Mouse (Mus musculus) forebrain, embryonic 12.5 days (tissue): ENCODE measurements at regions not wholly inside any gene's neighbourhood (a gene's known extent, or its start where the extent isn't known, plus 50 kb on each side); places are given as distances from the start of the nearest gene placed in this dataset.

Source experiments
- ATAC-seq: fragments of 200-750 bp; cut with Nextera tagmentation; 2 replicates; pipeline ENCODE4 v1.8.0; 2017; ENCODE audit warnings: moderate TSS enrichment; ENCODE audit not compliant: low FRiP score
- H3K27ac ChIP-seq: fragments of 300-500 bp; sonication (generic); 2 replicates; pipeline ENCODE4 v1.5.1; 2016; ENCODE audit warnings: mild to moderate bottlenecking
- H3K27me3 ChIP-seq: fragments of 300-500 bp; sonication (generic); 2 replicates; pipeline ENCODE4 v1.6.1; 2016; ENCODE audit warnings: mild to moderate bottlenecking
- H3K36me3 ChIP-seq: fragments of 300-500 bp; sonication (generic); replicated peaks from 2 replicates; pipeline ENCODE4 v1.6.1; 2016; ENCODE audit warnings: mild to moderate bottlenecking
- H3K4me1 ChIP-seq: fragments of 300-500 bp; sonication (generic); 2 replicates; pipeline ENCODE4 v1.6.1; 2016
- H3K4me2 ChIP-seq: fragments of 300-500 bp; sonication (generic); 2 replicates; pipeline ENCODE4 v1.6.1; 2016; ENCODE audit warnings: mild to moderate bottlenecking, moderate library complexity
- H3K4me3 ChIP-seq: fragments of 300-500 bp; sonication (generic); replicated peaks from 2 replicates; pipeline ENCODE4 v1.5.1; 2016; ENCODE audit warnings: mild to moderate bottlenecking
- H3K9ac ChIP-seq: fragments of 300-500 bp; sonication (generic); 2 replicates; pipeline ENCODE4 v1.6.1; 2016; ENCODE audit warnings: mild to moderate bottlenecking
- H3K9me3 ChIP-seq: fragments of 300-500 bp; sonication (generic); 2 replicates; pipeline ENCODE4 v1.6.1; 2016
- WGBS: fragments of 180-500 bp; shearing (Covaris S2); methylation state at CpG from one replicate; pipeline ENCODE4 v1.1.7; 2016; 5-methylcytosine and 5-hydroxymethylcytosine counted together

DNA sequence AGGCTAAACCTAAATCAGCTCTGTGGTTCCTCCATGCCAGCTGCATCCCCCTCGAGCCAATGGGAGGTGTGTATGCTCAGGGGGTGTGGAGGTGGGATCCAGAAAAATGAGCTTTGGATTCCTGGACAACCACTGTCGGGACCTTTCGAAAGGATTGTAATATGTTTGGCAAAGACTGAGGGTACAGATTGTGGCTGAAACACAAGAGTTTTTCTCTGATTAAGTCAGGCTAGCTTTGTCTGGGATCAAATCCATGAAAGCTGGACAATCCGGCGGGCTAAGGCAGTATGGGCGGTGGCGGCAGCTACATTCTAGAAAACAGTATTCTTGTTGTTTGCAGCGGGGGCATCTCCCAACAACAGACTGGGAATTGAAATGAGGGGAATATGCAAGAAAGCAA is 93.2 kb downstream of the 2410131K14Rik start:
- Histone ChIP-seq H3K9me3 (0 out of 2 replicates have a peak, but pooled peaks cover 3% of the 10 kb centered on the region), H3K27ac (no peak overlapping the region), H3K4me1 (0 out of 2 replicates have a peak, but pooled peaks cover under 1% of the 10 kb centered on the region), H3K4me2 (no peak overlapping the region), H3K4me3 (no peak overlapping the region), H3K9ac (no peak overlapping the region), H3K36me3 (no peaks in the 10 kb centered on the region), H3K27me3 (peaks cover 5% of the 10 kb centered on the region; the same call in 1 of the 2 replicates)
- 91% methylated on average over 8 of the region's 8 CpGs for whole genome bisulfite sequencing
- ATAC-seq, result no peak

DNA sequence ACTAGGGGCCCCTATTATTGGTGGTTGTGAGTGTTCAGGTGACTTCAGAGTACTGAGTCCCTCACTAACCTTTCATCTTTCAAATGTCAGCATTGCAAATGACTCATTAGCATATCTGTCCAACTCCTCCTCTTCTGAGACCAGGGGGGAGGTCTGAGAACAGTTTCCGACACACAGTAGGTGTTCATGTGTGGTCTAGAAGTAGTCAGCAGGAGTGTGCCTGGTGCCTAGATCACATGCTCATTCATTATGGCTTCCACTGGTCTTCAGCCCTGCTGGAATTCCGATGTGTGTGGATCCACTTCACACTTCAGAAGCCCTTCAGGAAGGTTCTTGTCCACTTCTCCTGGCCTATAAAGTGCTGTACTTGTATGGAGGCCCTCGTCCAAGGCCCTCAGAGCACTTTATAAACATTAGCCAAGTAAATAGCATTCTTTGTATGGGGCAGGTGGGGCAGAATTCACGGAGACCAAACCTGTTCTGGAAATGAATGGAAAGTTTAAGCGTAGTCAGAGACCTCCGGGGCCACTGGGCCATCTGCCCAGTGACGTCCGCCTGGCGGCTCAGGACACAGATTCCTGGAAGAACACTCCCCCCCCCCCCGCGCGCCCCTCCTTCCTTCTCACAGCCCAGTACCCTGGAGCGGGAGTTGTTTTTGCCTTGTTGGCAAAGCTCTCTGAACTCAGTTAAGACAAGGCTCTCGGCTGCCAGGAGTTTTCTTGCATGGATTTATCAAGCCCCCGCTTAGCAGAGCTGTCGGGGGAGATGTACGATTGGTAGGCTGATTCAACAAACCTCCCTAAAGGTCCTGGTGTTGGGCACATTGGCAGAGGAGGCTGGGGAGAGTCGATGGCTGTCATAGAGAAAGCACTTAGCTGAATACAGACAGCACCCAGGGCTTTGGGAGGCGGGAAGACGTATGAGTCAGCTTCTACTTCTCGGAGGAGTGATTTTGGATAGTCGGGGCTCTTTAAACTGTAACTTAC is 94.9 kb downstream of the 2410131K14Rik start:
- no peak for ATAC-seq
- WGBS, result 69% methylated on average over 22 of the region's 22 CpGs
- no peak overlapping the region for H3K9ac ChIP-seq
- H3K36me3 ChIP-seq, result no peaks in the 10 kb centered on the region
- H3K27me3 ChIP-seq, result no peaks in the 10 kb centered on the region; the same call in 1 of the 2 replicates
- H3K9me3 ChIP-seq, result 0 out of 2 replicates have a peak, but pooled peaks cover 3% of the 10 kb centered on the region
- no peak overlapping the region for H3K4me2 ChIP-seq
- peaks cover 14% of the 10 kb centered on the region for H3K4me1 ChIP-seq
- no peak overlapping the region for H3K27ac ChIP-seq
- no peak overlapping the region for H3K4me3 ChIP-seq

GRCm38 (mm10) chr5:118343444-118344320 is 98.7 kb downstream of the 2410131K14Rik start:
- no peaks in the 10 kb centered on the region for H3K36me3 ChIP-seq
- H3K4me1 ChIP-seq, result peaks cover 14% of the 10 kb centered on the region

DNA sequence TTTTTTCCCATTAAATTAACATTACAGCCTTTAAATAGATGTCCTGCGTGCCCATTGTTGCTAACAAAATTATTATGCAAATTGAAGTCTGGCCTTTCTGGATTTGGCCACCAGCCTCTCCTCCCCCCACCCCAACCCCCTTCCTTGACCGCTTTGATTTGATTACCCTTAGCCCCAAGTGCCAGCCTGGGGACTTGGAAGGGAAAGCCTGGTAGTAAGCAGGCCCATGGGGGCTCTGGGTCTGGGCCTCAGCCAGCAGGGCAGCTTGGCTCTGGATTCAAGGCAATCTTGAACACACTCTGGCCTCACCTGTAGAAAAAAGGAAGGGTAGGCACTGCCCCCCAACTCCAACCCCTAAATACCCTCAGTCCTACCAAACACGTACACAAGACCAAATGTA is 100.2 kb downstream of the 2410131K14Rik start:
- no peak for ATAC-seq
- Histone ChIP-seq H3K9ac (no peak overlapping the region), H3K4me2 (no peak overlapping the region), H3K4me1 (peaks cover 14% of the 10 kb centered on the region), H3K27ac (no peak overlapping the region), H3K9me3 (0 out of 2 replicates have a peak, but pooled peaks cover 3% of the 10 kb centered on the region), H3K36me3 (no peaks in the 10 kb centered on the region), H3K27me3 (no peaks in the 10 kb centered on the region; the same call in 1 of the 2 replicates), H3K4me3 (no peak overlapping the region)
- WGBS, result 69% methylated on average over 3 of the region's 3 CpGs

More at GRCm38 (mm10) chr5:118343444-118344320, 98.7 kb downstream of the 2410131K14Rik start:
- no peak overlapping the region for H3K4me3 ChIP-seq
- no peak overlapping the region for H3K9ac ChIP-seq
- H3K4me2 ChIP-seq, result 0 out of 2 replicates have a peak overlapping the region, but pooled peaks have one; percentile 19
- H3K27me3 ChIP-seq, result no peaks in the 10 kb centered on the region; the same call in 1 of the 2 replicates
- no peak overlapping the region for H3K27ac ChIP-seq
- H3K9me3 ChIP-seq, result 0 out of 2 replicates have a peak, but pooled peaks cover 3% of the 10 kb centered on the region
- no peak for ATAC-seq
- 16% methylated on average over 19 of the region's 19 CpGs for WGBS

DNA sequence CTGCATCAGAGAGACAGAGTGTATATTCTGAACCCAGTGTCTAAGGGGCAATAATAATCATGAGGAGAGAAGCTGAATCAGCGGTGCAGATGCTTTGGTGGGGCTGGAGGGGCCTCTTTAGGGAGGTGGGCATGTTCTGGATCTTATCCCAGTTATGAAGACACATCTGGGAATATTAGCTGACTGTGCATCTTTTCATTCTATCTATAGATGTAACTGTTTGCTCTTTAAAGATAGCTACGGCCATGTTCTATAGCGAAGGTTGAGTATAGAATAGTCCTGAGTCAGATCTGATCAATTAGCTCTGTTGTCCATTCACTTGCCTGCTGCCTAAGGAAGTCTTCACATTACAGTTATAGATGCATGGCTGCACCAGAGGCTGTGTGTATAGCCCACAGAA is 104.0 kb downstream of the 2410131K14Rik start:
- Histone ChIP-seq H3K4me1 (peaks cover 12% of the 10 kb centered on the region), H3K4me3 (no peak overlapping the region), H3K27me3 (no peaks in the 10 kb centered on the region), H3K27ac (no peak overlapping the region), H3K9ac (no peak overlapping the region), H3K36me3 (no peaks in the 10 kb centered on the region), H3K9me3 (0 out of 2 replicates have a peak, but pooled peaks cover 3% of the 10 kb centered on the region), H3K4me2 (no peak overlapping the region)
- WGBS, result 89% methylated on average over 3 of the region's 3 CpGs
- ATAC-seq, result no peak

DNA sequence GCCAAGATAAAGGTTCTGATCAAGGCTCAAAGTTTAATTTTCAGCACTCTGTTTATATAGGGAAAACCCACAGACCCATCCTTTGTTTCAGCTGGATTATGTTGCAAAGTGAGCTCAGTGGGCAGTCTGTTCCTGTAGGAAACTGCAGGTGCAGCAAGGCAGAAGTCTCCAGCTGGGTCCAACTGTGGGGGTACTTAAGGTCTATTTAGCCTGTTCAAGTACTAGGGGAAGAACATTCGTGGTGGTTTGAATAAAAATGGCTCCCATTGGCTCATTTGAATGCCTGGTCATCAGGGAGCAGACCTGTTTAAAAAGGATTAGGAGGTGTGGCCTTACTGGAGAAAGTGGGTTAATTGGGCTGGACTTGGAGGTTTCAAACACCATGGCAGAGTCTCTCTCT is 106.3 kb downstream of the 2410131K14Rik start:
- Histone ChIP-seq H3K4me1 (peaks cover 26% of the 10 kb centered on the region), H3K27me3 (no peaks in the 10 kb centered on the region), H3K4me2 (no peak overlapping the region), H3K9ac (no peak overlapping the region), H3K4me3 (no peak overlapping the region), H3K27ac (no peak overlapping the region), H3K36me3 (no peaks in the 10 kb centered on the region), H3K9me3 (0 out of 2 replicates have a peak, but pooled peaks cover 3% of the 10 kb centered on the region)
- no peak for ATAC-seq
- WGBS, result 21% methylated on average over 1 of the region's 1 CpGs

DNA sequence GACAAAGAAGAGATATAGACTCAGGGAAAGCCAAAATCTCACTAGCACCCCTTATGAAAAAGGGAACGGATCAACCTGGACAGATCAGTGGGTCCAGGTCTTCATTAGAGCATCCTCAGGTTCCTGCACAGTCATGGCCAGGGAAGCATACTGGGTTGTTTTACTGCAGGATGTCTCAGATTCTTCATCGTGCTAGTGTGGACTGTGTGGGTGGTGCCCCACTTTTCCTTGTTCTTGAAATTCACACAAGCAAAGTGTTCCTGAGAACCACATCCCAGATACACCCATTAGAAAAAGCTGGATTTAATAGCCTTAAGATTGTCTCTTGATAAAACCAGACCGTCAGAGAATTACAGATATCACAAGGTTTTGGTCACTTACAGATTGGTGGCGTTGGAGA is 107.1 kb downstream of the 2410131K14Rik start:
- H3K4me1 ChIP-seq, result peaks cover 26% of the 10 kb centered on the region
- ATAC-seq, result no peak
- 0 out of 2 replicates have a peak, but pooled peaks cover 3% of the 10 kb centered on the region for H3K9me3 ChIP-seq
- no peaks in the 10 kb centered on the region for H3K36me3 ChIP-seq
- no peaks in the 10 kb centered on the region for H3K27me3 ChIP-seq
- H3K4me3 ChIP-seq, result no peak overlapping the region
- no peak overlapping the region for H3K27ac ChIP-seq
- WGBS, result 95% methylated on average over 4 of the region's 4 CpGs
- H3K4me2 ChIP-seq, result no peak overlapping the region
- no peak overlapping the region for H3K9ac ChIP-seq

GRCm38 (mm10) chr5:118353061-118353460 is 108.0 kb downstream of the 2410131K14Rik start:
- Histone ChIP-seq H3K4me2 (no peak overlapping the region), H3K27me3 (no peaks in the 10 kb centered on the region), H3K4me1 (peaks cover 26% of the 10 kb centered on the region), H3K4me3 (no peak overlapping the region), H3K9me3 (0 out of 2 replicates have a peak, but pooled peaks cover 3% of the 10 kb centered on the region), H3K36me3 (no peaks in the 10 kb centered on the region), H3K27ac (no peak overlapping the region), H3K9ac (no peak overlapping the region)
- no peak for ATAC-seq
- WGBS, result 60% methylated on average over 6 of the region's 6 CpGs

- Histone ChIP-seq H3K27ac (no peak overlapping the region), H3K27me3 (no peaks in the 10 kb centered on the region), H3K4me3 (no peak overlapping the region), H3K9me3 (0 out of 2 replicates have a peak, but pooled peaks cover 3% of the 10 kb centered on the region), H3K4me2 (peak overlapping the region; percentile 8; the same call in 1 of the 2 replicates), H3K4me1 (peaks cover 26% of the 10 kb centered on the region), H3K36me3 (no peaks in the 10 kb centered on the region), H3K9ac (no peak overlapping the region)
- WGBS, result 15% methylated on average over 9 of the region's 9 CpGs
- no peak for ATAC-seq
These were observed 108.7 kb downstream of the 2410131K14Rik start for GRCm38 (mm10) chr5:118353689-118354088.

DNA sequence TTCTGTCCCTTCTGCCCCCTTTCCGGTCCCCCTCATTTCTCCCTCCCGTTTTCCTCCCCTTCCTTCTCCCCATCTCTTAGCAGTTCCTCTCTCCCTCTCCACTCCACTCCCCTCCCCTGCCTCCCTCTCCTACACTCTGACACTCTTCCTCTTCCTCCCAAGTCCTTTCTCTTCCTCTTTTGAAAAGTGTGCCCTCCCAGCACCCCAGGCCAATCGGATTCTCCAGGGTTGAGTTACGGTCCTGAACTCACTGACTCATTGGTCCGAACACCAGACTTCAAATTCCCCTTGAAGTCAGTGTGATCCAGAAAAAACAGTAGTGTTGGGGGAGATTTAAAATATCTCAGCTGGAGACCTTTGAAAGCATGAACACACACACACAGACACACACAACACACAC is 109.1 kb downstream of the 2410131K14Rik start:
- peaks cover 26% of the 10 kb centered on the region for H3K4me1 ChIP-seq
- no peak overlapping the region for H3K27ac ChIP-seq
- no peak for ATAC-seq
- WGBS, result 22% methylated on average over 5 of the region's 5 CpGs
- H3K9ac ChIP-seq, result no peak overlapping the region
- H3K4me3 ChIP-seq, result no peak overlapping the region
- no peak overlapping the region for H3K4me2 ChIP-seq
- no peaks in the 10 kb centered on the region for H3K36me3 ChIP-seq
- 0 out of 2 replicates have a peak, but pooled peaks cover 3% of the 10 kb centered on the region for H3K9me3 ChIP-seq
- H3K27me3 ChIP-seq, result no peaks in the 10 kb centered on the region

DNA sequence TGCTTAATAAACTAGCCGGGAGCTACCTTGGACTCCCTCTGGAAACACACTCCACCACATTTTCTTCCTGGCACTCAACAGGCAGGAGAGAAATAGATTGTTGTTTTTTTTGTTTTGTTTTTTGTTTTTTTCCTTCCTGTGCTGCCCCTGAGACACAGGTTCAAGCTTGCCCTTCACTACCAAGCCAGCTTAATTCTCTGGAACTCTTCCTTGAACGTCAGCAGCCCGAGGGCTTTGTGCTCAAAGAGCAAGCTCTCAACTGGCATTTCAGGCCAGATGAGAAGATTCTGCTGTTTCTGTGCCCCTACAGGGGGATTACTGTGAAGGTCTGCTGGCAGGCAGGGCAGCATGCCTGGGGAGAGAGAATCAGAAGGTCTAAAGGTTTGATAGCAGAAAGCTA is 109.8 kb downstream of the 2410131K14Rik start:
- H3K27me3 ChIP-seq, result no peaks in the 10 kb centered on the region
- 6% methylated on average over 3 of the region's 3 CpGs for WGBS
- H3K4me3 ChIP-seq, result no peak overlapping the region
- no peak overlapping the region for H3K9ac ChIP-seq
- H3K27ac ChIP-seq, result no peak overlapping the region
- no peaks in the 10 kb centered on the region for H3K36me3 ChIP-seq
- no peak for ATAC-seq
- peaks cover 26% of the 10 kb centered on the region for H3K4me1 ChIP-seq
- H3K9me3 ChIP-seq, result 0 out of 2 replicates have a peak, but pooled peaks cover 3% of the 10 kb centered on the region
- H3K4me2 ChIP-seq, result no peak overlapping the region

DNA sequence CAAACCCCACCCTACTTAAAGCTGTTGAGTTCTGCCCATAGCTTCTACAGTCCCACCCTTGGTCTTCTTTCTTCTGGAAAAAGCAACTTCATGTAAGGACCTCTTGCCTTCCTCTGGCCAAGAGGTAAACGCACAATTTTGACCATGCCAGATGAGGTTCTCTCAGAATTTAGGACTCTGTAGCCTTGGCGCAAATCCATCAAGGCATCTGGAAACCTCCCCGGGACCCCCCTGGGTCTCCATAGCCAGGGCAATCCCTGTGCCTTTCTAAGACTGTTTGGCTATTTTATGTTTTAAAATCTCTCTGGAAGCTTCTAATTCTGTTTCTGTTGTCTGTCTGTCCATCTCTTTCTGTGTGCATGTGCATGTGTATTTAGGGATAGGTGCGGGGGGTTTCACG is 110.3 kb downstream of the 2410131K14Rik start:
- ATAC-seq, result no peak
- Histone ChIP-seq H3K27me3 (no peaks in the 10 kb centered on the region), H3K36me3 (no peaks in the 10 kb centered on the region), H3K4me1 (peaks cover 26% of the 10 kb centered on the region), H3K27ac (no peak overlapping the region), H3K9me3 (0 out of 2 replicates have a peak, but pooled peaks cover 3% of the 10 kb centered on the region), H3K4me3 (no peak overlapping the region), H3K9ac (no peak overlapping the region), H3K4me2 (no peak overlapping the region)
- 74% methylated on average over 5 of the region's 5 CpGs for WGBS
